Mouse (Mus musculus): Measurements from ENCODE around the gene Syt12. TPM values are rescaled to one million over a fixed set of nuclear protein-coding genes. Genes with fewer than 3 reads are reported as not detected.

Syt12 gene
- total RNA-seq, 2 experiments from 2014 or later = 28.5 to 30.3 TPM

DNA sequence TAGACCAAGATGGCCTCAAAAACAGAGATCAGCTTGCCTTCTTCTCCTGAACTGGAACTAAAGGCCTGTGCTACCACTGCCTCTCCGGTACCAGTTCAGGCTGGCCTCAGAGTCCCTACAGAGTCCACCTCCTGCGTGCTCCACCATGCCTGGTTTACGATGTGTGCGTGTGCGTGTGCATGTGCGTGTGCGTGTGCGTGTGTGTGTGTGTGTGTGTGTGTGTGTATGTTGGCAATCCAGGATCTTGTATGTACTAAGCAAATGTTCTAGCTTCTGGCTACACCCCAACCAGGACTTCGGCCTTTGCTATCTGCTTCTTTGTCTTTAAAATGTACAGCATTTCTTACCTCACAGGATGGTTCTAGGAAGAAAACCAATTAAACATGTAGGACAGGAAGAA is 28.0 kb downstream of the Syt12 start:
- DNase-seq (ENCODE audit: low spot score in 2 of 2) = no peak

DNA sequence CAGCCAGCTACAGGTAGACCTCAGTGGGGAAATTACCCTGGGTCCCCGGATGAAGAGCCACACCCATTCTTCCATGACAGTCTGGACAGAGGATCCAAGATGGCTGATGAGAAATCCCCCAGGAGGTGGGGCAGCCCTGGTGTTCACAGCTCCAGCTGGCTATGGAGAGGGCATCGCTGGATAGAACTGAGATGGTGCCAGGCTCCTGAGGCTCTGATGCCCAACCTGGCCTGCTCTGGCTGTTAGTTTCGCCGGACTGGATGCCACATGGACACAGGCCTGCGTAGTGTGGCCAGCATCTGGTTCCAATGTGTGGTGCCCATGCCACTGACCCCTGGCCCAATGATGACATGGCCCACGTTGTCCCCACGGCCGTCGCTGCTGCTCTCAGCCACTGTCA is 29.8 kb downstream of the Syt12 start:
- DNase-seq (ENCODE audit: low spot score in 2 of 2) = no peak

DNA sequence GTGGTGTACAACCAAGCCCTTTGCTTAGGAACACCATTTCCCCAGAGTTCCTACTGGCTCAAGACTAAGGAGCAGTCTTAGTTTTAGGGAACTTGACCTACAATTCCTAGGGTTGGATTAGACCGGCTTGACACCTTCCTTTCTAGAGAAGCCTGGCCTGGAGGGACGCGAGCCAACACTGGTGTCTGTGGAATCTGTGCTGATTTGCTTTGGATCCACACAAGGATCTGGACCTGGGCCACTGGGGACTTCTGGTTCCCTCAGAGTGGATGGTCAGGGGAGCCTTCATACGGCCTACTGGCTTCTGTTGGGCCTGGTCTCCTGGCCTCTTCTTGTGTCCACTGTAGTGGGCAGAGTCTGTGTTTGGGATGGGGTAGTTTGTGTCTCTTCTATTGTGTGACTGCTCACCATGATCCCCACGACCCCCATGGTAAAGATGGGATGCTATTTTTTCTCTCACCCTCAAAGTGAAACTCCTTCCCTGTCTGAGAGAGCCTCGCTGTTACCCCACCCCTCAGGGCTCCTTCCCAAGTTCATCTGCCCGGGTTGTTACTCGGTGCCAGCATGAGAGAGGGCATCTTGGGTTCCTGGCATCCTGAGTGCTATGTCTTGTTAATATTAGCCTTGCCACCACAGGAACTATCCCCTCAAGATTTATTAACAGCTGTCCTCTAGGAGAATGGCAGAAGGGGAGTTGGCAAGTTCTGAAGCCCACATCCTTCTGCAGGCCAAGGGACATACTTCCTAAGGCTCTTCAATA is 30.4 kb downstream of the Syt12 start:
- no peak for DNase-seq (ENCODE audit: low spot score in 2 of 2)

DNA sequence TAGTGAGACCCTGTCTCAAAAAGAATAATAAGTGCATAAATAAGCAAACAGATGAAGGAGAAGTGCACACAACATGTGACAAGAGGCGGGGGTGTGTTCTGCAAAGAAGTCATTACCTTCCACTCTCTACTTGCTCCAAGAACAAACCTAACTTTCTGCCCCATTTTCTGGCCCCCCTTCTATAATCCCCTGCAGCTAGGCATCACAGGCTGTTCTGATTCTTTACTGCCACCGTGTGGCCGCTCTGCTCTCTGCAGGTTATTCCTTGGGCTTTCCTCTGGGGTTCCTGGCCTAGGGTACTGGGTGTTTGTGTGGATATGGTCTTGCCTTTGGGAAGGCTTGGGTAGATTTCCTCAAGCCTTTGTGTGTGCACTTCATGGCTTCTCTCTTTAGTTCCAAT is 34.8 kb downstream of the Syt12 start:
- DNase-seq (ENCODE audit: low spot score in 2 of 2) = peak; percentile 53 to 86

DNA sequence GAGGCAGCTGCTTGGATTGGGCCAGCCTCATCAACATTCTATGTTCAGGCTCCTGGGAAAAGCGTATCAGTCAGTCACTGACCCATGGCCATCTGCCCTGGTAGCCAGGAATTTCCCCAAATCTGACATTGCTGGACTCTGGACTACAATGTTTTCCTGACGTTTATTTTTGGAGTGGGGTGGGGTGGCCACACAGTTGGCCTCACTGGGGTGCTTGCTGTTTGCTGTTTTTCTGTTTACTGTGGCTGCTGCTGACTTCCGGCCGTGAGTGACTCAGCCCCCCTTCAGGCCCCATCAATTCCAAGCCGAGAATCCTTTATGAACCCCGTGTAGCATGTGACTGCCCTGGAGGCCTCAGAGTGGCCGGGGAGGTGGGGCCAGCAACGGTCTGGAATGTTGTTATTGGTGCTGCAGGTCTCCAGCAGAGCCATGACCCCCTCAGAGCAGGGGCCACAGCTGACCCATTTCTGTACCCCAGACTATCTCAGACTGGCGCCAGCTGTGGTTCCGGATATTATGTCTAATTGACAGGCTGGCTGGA is 35.6 kb downstream of the Syt12 start:
- DNase-seq (ENCODE audit: low spot score in 2 of 2) = no peak

DNA sequence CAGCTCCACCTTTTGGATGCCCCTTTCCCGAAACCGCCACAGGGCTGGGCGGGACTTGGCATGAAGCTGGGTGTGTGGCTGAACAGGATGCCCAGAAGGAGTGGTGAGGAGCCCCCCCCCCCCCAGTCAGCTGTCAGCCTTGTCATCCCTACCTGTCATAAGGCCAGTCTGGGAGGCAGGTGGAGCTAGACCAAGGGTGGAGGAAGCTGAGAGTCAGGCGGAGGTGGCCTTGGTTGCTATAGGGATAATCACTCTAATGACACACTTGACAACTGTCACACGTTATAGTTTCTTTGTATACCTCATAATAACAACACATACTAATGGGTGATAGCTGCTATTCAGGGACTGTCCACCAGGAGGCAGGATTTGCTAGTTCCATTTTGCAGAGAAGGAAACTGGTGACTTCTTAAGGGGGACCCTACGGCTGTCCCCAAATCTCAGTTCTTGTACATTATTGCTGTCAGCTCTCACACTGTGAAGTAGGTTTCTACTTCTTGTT is 36.1 kb downstream of the Syt12 start:
- peak in 1 of 2 experiments; percentile 57 for DNase-seq (ENCODE audit: low spot score in 2 of 2)

- no peak for DNase-seq (ENCODE audit: low spot score in 2 of 2)
These were observed 37.0 kb downstream of the Syt12 start for GRCm38 (mm10) chr19:4440222-4440621.

- DNase-seq (ENCODE audit: low spot score in 2 of 2) = no peak
These were observed 38.0 kb downstream of the Syt12 start, which contains the start of gene Rhod for GRCm38 (mm10) chr19:4439161-4439801. TSS of gene Rhod (minus strand) at chr19:4439432.

- no peak for DNase-seq (ENCODE audit: low spot score in 2 of 2)
These were observed 38.5 kb downstream of the Syt12 start for GRCm38 (mm10) chr19:4438791-4439160.

- no peak for DNase-seq (ENCODE audit: low spot score in 2 of 2)
These were observed 39.4 kb downstream of the Syt12 start for GRCm38 (mm10) chr19:4437886-4438285.

- no peak for DNase-seq (ENCODE audit: low spot score in 2 of 2)
These were observed 41.0 kb downstream of the Syt12 start for GRCm38 (mm10) chr19:4436254-4436653.

- no peak for DNase-seq (ENCODE audit: low spot score in 2 of 2)
These were observed 42.2 kb downstream of the Syt12 start for GRCm38 (mm10) chr19:4434999-4435398.

- no peak for DNase-seq (ENCODE audit: low spot score in 2 of 2)
These were observed 43.5 kb downstream of the Syt12 start for GRCm38 (mm10) chr19:4433756-4434155.

- DNase-seq (ENCODE audit: low spot score in 2 of 2) = no peak
These were observed 47.1 kb downstream of the Syt12 start for GRCm38 (mm10) chr19:4430091-4430620.

DNA sequence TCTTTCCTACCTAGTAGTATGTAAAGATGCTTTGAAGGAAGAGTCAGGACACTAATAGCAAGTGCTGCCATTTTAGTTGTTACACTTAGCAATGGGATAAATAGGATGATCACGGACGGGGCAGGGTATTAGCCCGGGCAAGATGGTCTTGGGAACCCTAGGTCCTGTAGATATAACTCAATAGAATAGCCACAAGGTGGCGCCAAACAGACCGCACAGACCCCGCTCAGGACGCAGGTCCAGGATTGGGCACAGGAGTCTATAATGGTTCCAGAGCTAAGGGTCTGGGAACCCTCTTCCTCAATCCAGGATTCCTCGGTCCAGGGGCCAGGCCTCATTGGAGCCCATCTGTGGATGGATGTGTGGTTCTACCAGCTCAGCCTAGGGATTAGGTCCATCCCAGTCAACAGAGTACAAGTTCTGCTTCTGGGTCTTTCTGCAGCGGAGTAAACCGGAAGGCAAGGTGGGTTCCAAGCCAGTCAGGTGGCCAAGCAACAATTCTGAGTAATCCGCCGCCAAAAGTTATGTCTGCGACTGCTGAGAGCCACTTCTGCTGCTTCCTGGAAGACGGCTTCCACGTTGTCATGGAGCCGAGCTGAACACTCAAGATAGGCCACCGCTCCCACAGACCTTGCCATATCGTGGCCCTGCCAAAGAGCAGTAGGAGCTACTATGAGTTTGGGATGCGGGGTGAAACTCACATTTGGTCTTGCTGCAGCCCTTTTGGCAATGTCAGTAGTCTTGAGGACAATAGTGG is 51.5 kb downstream of the Syt12 start:
- no peak for DNase-seq (ENCODE audit: low spot score in 2 of 2)

DNA sequence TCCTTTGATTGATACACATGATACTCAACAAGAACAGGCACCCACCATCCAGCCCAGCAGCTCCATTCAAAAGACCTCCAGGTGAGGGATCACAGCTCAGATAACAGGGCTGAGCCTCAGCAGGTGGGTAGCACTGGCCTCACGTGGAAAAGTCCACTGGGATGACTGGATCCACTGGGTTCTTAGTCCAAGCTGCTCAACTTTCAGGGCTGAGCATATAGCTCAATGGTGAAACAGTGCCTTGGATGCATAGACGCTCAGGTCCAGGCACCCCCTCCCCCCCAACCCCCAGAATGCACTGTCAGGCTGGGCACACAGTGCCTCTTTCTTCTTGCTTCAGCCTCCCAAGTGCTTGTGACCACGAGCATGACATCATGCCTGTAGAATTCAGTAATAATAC is 54.2 kb downstream of the Syt12 start:
- DNase-seq (ENCODE audit: low spot score in 2 of 2) = no peak

DNA sequence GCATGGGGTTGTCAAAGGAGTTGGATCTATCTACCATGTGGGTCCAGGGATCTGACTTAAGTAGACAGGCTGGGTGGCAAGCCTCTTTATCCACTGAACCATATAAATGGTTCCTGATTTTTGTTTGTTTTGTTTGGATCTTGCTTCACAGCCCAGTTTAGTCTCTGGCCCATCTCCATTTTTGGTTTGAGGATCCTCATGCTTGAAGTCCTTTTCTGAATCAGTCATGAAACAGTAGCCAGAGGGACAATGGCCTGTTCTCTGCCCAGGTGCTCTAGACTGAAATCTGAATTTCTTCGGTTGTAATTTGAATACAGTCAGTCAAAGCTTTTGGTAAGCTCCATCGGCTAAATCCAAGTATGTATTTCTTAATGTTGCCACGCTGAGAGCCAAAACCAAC is 54.7 kb downstream of the Syt12 start:
- no peak for DNase-seq (ENCODE audit: low spot score in 2 of 2)

- DNase-seq (ENCODE audit: low spot score in 2 of 2) = no peak
These were observed 56.9 kb downstream of the Syt12 start for GRCm38 (mm10) chr19:4420153-4420910.

DNA sequence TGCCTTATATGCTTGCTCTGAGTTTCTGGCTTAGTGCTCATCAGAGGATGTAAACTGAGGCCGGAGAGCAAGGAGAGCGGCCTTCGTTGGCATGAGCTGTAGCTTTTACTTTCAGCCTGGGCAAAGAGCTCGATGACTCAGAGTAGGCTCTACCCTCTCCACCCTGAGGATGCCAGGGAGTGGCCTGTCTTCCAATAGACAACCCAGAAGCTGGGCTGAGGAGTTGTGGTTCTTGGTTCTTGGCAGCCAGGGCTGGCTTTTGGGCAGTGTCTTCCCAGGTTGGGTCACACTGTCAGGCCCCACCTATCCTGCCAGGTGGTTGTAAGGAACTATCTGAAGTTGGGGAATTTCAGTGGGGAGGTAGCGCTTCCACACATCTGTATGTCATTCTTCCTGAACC is 57.5 kb downstream of the Syt12 start:
- no peak for DNase-seq (ENCODE audit: low spot score in 2 of 2)

- DNase-seq (ENCODE audit: low spot score in 2 of 2) = no peak
These were observed 59.5 kb downstream of the Syt12 start for GRCm38 (mm10) chr19:4417713-4418112.

DNA sequence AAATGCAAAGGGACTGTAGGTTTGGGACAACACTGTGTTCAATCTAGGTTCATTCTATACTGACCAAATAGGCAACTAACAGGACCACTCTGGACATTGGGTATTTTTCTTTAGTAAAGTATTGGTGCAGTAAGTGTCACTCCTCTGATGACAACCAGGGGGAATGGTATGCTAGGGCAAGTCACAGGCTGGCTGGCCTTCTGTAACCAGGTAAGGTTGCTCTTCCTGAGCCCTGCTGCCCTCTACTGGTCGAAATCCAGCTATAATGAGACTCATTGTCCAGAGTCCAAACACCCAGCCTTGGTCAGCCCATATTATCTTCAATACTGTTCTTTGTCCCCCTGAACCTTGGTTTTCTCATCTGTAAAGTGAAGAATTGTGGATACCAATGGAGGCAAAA is 60.1 kb downstream of the Syt12 start:
- DNase-seq (ENCODE audit: low spot score in 2 of 2) = peak in 1 of 2 experiments; percentile 67
